Mouse (Mus musculus): ENCODE measurements around the gene Efna2.

Gene Efna2

GRCm38 (mm10) chr10:80179068-80180051 is at the start of gene Efna2:
TSS of gene Efna2 (plus strand) at chr10:80179482.
- peak; percentile 63 for DNase-seq

GRCm38 (mm10) chr10:80129846-80130245 is 49.4 kb upstream of the Efna2 start:
- no peak for DNase-seq

GRCm38 (mm10) chr10:80130403-80131031 is 48.8 kb upstream of the Efna2 start:
- DNase-seq, result peak; percentile 79

GRCm38 (mm10) chr10:80131316-80131951 is 47.8 kb upstream of the Efna2 start:
- no peak for DNase-seq

GRCm38 (mm10) chr10:80131952-80132350 is 47.3 kb upstream of the Efna2 start:
- DNase-seq, result no peak

- no peak for DNase-seq
These were observed 45.9 kb upstream of the Efna2 start for GRCm38 (mm10) chr10:80133226-80133849.

- no peak for DNase-seq
These were observed 44.9 kb upstream of the Efna2 start for GRCm38 (mm10) chr10:80134421-80134820.

- no peak for DNase-seq
These were observed 44.1 kb upstream of the Efna2 start for GRCm38 (mm10) chr10:80135161-80135560.

- DNase-seq, result no peak
These were observed 43.6 kb upstream of the Efna2 start for GRCm38 (mm10) chr10:80135641-80136040.

GRCm38 (mm10) chr10:80136179-80136951 is 42.9 kb upstream of the Efna2 start:
- DNase-seq, result no peak

GRCm38 (mm10) chr10:80136952-80137625 is 42.2 kb upstream of the Efna2 start:
- DNase-seq, result no peak

GRCm38 (mm10) chr10:80137626-80138552 is 41.4 kb upstream of the Efna2 start:
- no peak for DNase-seq

GRCm38 (mm10) chr10:80138553-80139438 is 40.5 kb upstream of the Efna2 start, which contains the start of gene Atp5d:
TSS of gene Atp5d (plus strand) at chr10:80138632.
- peak; percentile 80 for DNase-seq

- DNase-seq, result no peak
These were observed 39.9 kb upstream of the Efna2 start for GRCm38 (mm10) chr10:80139439-80139775.

- DNase-seq, result no peak
These were observed 39.2 kb upstream of the Efna2 start for GRCm38 (mm10) chr10:80139975-80140665.

- no peak for DNase-seq
These were observed 38.6 kb upstream of the Efna2 start, which contains the start of gene Cbarp for GRCm38 (mm10) chr10:80140666-80141035. TSS of gene Cbarp (minus strand) at chr10:80140835.

GRCm38 (mm10) chr10:80141243-80141642 is 38.0 kb upstream of the Efna2 start:
- peak; percentile 98 for DNase-seq

- peak; percentile 98 for DNase-seq
These were observed 37.3 kb upstream of the Efna2 start for GRCm38 (mm10) chr10:80141786-80142529.

All from kidney, postnatal 14 days (tissue).